Mouse (Mus musculus): ENCODE data around the gene Bpifb3.

DNA sequence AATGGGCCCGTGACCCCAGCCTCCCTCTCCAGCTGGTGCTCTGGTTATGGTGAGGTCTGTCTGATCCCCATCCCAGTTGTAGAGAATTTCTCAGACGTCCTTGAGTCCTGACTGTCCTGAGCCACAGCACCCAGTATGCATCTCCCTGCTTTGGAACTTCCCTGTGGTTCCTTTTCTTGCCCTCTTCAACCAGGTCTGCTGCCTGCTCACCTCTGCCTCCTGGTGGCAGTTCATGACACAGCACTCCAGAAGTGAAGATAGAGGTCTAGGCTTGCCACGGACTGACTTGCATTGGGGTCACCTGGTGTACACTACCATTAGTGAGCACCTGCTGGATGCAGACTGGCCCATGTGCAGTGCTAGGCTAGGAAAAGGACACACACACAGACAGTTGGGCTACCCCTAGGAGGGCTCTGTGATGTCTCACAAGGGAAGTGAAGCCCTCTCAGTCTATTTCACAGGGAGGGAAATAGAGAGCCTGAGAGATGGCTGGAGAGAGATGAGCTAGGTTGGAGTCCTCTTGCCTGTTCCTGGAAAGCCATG, 11.9 kb downstream of the Bpifb3 start:
- TF ChIP-seq POLR2A (IDR thresholded peaks at IDR 0.05; ENCODE audit: borderline replicate concordance, low read depth, low read length): no peak
- TF ChIP-seq CTCF (IDR thresholded peaks at IDR 0.05; ENCODE audit: low read depth, low read length): peak; percentile 48; the same call in 1 of the 2 replicates

All from bone marrow macrophage, adult 2 months (primary cell).